Mouse (Mus musculus): ENCODE measurements around the gene 4930518I15Rik. TPM values are rescaled to one million over a fixed set of nuclear protein-coding genes. Genes with fewer than 3 reads are reported as not detected.
A peak's percentile ranks its signal among the peaks of the same experiment; 100 is the strongest.
"Not testable (repeated sequence)": the region's sequence is repeated elsewhere in the genome, so short reads cannot be mapped to it uniquely, and the experiment has no call there.

4930518I15Rik gene
- total RNA-seq (2012; rRNA removed) (0.63 and 0.72 TPM in 2 replicates), total RNA-seq (2014; rRNA removed) (0.35 and 0.51 TPM in 2 replicates), polyA plus RNA-seq (2012; ENCODE audit: insufficient read length, low read depth) (0.30 and 0.81 TPM in 2 replicates)

GRCm38 (mm10) chr2:156857835-156858234, at the start of gene 4930518I15Rik:
Gene 4930518I15Rik (minus strand): TSS chr2:156857946.
- Histone ChIP-seq H3K36me3 (replicated peaks in 1 of 2; ENCODE audit: control insufficient read depth in 1 of 2, insufficient read depth in 1 of 2, low read length in 1 of 2) (peaks cover 9 to 27% of the 10 kb centered on the region in 2 experiments), H3K79me2 (replicated peaks; ENCODE audit: control insufficient read depth, extremely low read depth, insufficient read depth, poor library complexity, severe bottlenecking) (peaks cover 19% of the 10 kb centered on the region), H3K4me2 (ENCODE audit: insufficient read depth, low read depth, poor library complexity, severe bottlenecking) (peak within 1 kb of the TSS; percentile 69), H3K4me1 (ENCODE audit: control insufficient read depth in 1 of 2, insufficient read depth in 2 of 2) (peaks cover 9 to 37% of the 10 kb centered on the region in 2 experiments), H3K27ac (ENCODE audit: insufficient read depth, low read depth) (peak within 1 kb of the TSS; percentile 54), H3K27me3 (replicated peaks) (no peaks in the 10 kb centered on the region), H3K4me3 (replicated peaks in 1 of 3; ENCODE audit: low read depth in 2 of 3, low read length in 2 of 3, poor library complexity in 1 of 3) (peak within 1 kb of the TSS in 1 of 3 experiments; percentile 24), H3K9ac (ENCODE audit: insufficient read depth, low read depth) (peak within 1 kb of the TSS; percentile 59), H3K9me3 (replicated peaks; ENCODE audit: low read length) (no peaks in the 10 kb centered on the region)
- DNase-seq (ENCODE audit: extremely low read depth): no peak
- in situ Hi-C loops (cut with MboI; ENCODE audit: low pct_ligation_motif_present, low pct_unique_long_range_greater_than_20kb, low sequenced_read_pairs) (no loop called here), dilution Hi-C loops (cut with MboI; ENCODE audit: extremely low pct_ligation_motif_present, extremely low pct_unique_long_range_greater_than_20kb, low sequenced_read_pairs) (no loop called here)
- TF ChIP-seq MXI1 (IDR thresholded peaks at IDR 0.05; ENCODE audit: low read depth, low read length) (peak; percentile 47; the same call in 1 of the 2 replicates), MYC (IDR thresholded peaks at IDR 0.05; ENCODE audit: low read depth, low read length) (peak; percentile 73), ELF1 (IDR thresholded peaks at IDR 0.05; ENCODE audit: low read depth, low read length) (0 out of 2 replicates have a peak, but pooled peaks have one; percentile 33), ZNF384 (IDR thresholded peaks at IDR 0.05; ENCODE audit: low read depth, low read length) (peak; percentile 51), USF1 (IDR thresholded peaks at IDR 0.05; ENCODE audit: low read depth, low read length) (peak; percentile 16; the same call in 1 of the 2 replicates), CHD1 (IDR thresholded peaks at IDR 0.05; ENCODE audit: low read depth, low read length) (no peak), MAX (IDR thresholded peaks at IDR 0.05; ENCODE audit: low read length) (peak; percentile 74; the same call in 1 of the 2 replicates), USF2 (conservative IDR thresholded peaks at IDR 0.05; ENCODE audit: low read depth, low read length) (no peak; the same call in 1 of the 2 replicates)

- DNase-seq (ENCODE audit: extremely low read depth); in situ Hi-C loops (cut with MboI; ENCODE audit: low pct_ligation_motif_present, low pct_unique_long_range_greater_than_20kb, low sequenced_read_pairs); dilution Hi-C loops (cut with MboI; ENCODE audit: extremely low pct_ligation_motif_present, extremely low pct_unique_long_range_greater_than_20kb, low sequenced_read_pairs); H3K9me3 ChIP-seq (replicated peaks; ENCODE audit: low read length); H3K4me3 ChIP-seq (replicated peaks in 1 of 3; ENCODE audit: low read depth in 2 of 3, low read length in 2 of 3, poor library complexity in 1 of 3); H3K4me2 ChIP-seq (ENCODE audit: insufficient read depth, low read depth, poor library complexity, severe bottlenecking); H3K27ac ChIP-seq (ENCODE audit: insufficient read depth, low read depth); H3K27me3 ChIP-seq (replicated peaks); H3K36me3 ChIP-seq (replicated peaks in 1 of 2; ENCODE audit: control insufficient read depth in 1 of 2, insufficient read depth in 1 of 2, low read length in 1 of 2); H3K79me2 ChIP-seq (replicated peaks; ENCODE audit: control insufficient read depth, extremely low read depth, insufficient read depth, poor library complexity, severe bottlenecking); H3K9ac ChIP-seq (ENCODE audit: insufficient read depth, low read depth): not testable (repeated sequence)
- H3K4me1 ChIP-seq (ENCODE audit: control insufficient read depth in 1 of 2, insufficient read depth in 2 of 2): peaks cover 4 to 14% of the 10 kb centered on the region in 2 experiments; a peak in 3 of 4 replicates
These were observed 48.2 kb upstream of the 4930518I15Rik start for GRCm38 (mm10) chr2:156905931-156906330.

- dilution Hi-C loops (cut with MboI; ENCODE audit: extremely low pct_ligation_motif_present, extremely low pct_unique_long_range_greater_than_20kb, low sequenced_read_pairs): no loop called here
- no peak overlapping the region for H3K4me3 ChIP-seq (replicated peaks in 1 of 3; ENCODE audit: low read depth in 2 of 3, low read length in 2 of 3, poor library complexity in 1 of 3)
- H3K9me3 ChIP-seq (replicated peaks; ENCODE audit: low read length): no peaks in the 10 kb centered on the region
- no peaks in the 10 kb centered on the region for H3K36me3 ChIP-seq (replicated peaks in 1 of 2; ENCODE audit: control insufficient read depth in 1 of 2, insufficient read depth in 1 of 2, low read length in 1 of 2)
- H3K4me1 ChIP-seq (ENCODE audit: control insufficient read depth in 1 of 2, insufficient read depth in 2 of 2): peaks cover 4 to 14% of the 10 kb centered on the region in 2 experiments; a peak in 3 of 4 replicates
- DNase-seq (ENCODE audit: extremely low read depth): no peak
- no peak overlapping the region for H3K27ac ChIP-seq (ENCODE audit: insufficient read depth, low read depth)
- in situ Hi-C loops (cut with MboI; ENCODE audit: low pct_ligation_motif_present, low pct_unique_long_range_greater_than_20kb, low sequenced_read_pairs): no loop called here
- H3K4me2 ChIP-seq (ENCODE audit: insufficient read depth, low read depth, poor library complexity, severe bottlenecking): no peak overlapping the region
- H3K9ac ChIP-seq (ENCODE audit: insufficient read depth, low read depth): no peak overlapping the region
- no peaks in the 10 kb centered on the region for H3K79me2 ChIP-seq (replicated peaks; ENCODE audit: control insufficient read depth, extremely low read depth, insufficient read depth, poor library complexity, severe bottlenecking)
- H3K27me3 ChIP-seq (replicated peaks): no peaks in the 10 kb centered on the region
- no peak for TF ChIP-seq CHD2 (IDR thresholded peaks at IDR 0.05; ENCODE audit: low read length)
- peak; percentile 47 for TF ChIP-seq RAD21 (IDR thresholded peaks at IDR 0.05; ENCODE audit: low read depth, low read length)
- TF ChIP-seq KAT2A (IDR thresholded peaks at IDR 0.05; ENCODE audit: insufficient replicate concordance, low read length): no peak
- no peak for TF ChIP-seq JUND (conservative IDR thresholded peaks at IDR 0.05; ENCODE audit: low read depth, low read length)
- TF ChIP-seq CHD1 (IDR thresholded peaks at IDR 0.05; ENCODE audit: low read depth, low read length): no peak
- TF ChIP-seq ZNF384 (IDR thresholded peaks at IDR 0.05; ENCODE audit: low read depth, low read length): no peak
- TF ChIP-seq POLR2AphosphoS2 (IDR thresholded peaks at IDR 0.05; ENCODE audit: low read depth, low read length): no peak
- no peak for TF ChIP-seq ZC3H11A (IDR thresholded peaks at IDR 0.05; ENCODE audit: low read depth, low read length)
- TF ChIP-seq HCFC1 (IDR thresholded peaks at IDR 0.05; ENCODE audit: low read depth, low read length): no peak
- TF ChIP-seq BHLHE40 (IDR thresholded peaks at IDR 0.05; ENCODE audit: low read depth, low read length): no peak
- no peak for TF ChIP-seq USF2 (conservative IDR thresholded peaks at IDR 0.05; ENCODE audit: low read depth, low read length)
- TF ChIP-seq RCOR1 (conservative IDR thresholded peaks at IDR 0.05; ENCODE audit: low read depth, low read length): no peak
- no peak for TF ChIP-seq POLR2A (IDR thresholded peaks at IDR 0.05; ENCODE audit: low read depth, low read length)
- TF ChIP-seq ETS1 (conservative IDR thresholded peaks at IDR 0.05; ENCODE audit: low read depth, low read length): no peak
- TF ChIP-seq SMC3 (IDR thresholded peaks at IDR 0.05; ENCODE audit: low read depth, low read length): peak; percentile 46
- no peak for TF ChIP-seq JUN (IDR thresholded peaks at IDR 0.05; ENCODE audit: insufficient read depth, low read depth, low read length)
- no peak for TF ChIP-seq SIN3A (IDR thresholded peaks at IDR 0.05; ENCODE audit: low read length)
- no peak for TF ChIP-seq TBP (conservative IDR thresholded peaks at IDR 0.05; ENCODE audit: low read depth, low read length)
- no peak for TF ChIP-seq EP300 (IDR thresholded peaks at IDR 0.05; ENCODE audit: low read length)
These were observed 47.4 kb upstream of the 4930518I15Rik start for GRCm38 (mm10) chr2:156904976-156905717.

Measured in CH12.LX (cell line).